Mouse (Mus musculus) gastrocnemius, adult 2 months (tissue): ENCODE data around the gene Ppp1r37. TPM values are rescaled to one million over a fixed set of nuclear protein-coding genes. Genes with fewer than 3 reads are reported as not detected.
"Not testable (repeated sequence)": the region's sequence is repeated elsewhere in the genome, so short reads cannot be mapped to it uniquely, and the experiment has no call there.

Source experiments
- DNase-seq: peaks from one replicate; pipeline ENCODE4 v3.0.0; 2022
- H3K27ac ChIP-seq: fragments of 200-600 bp; 2 replicates; pipeline ENCODE4 v1.8.1; 2022; ENCODE audit warnings: mild to moderate bottlenecking
- H3K4me3 ChIP-seq: fragments of 200-600 bp; 2 replicates; pipeline ENCODE4 v1.8.1; 2022; ENCODE audit warnings: mild to moderate bottlenecking, moderate library complexity
- CTCF ChIP-seq: fragments of 200-600 bp; IDR thresholded peaks from 2 replicates; pipeline ENCODE4 v1.8.1; 2022; ENCODE audit warnings: antibody characterized with exemption, mild to moderate bottlenecking, moderate library complexity
- intact Hi-C: fragments of 180-260 bp; cut with DNase I; formaldehyde crosslinking; loops from one replicate; pipeline ENCODE4 v1.15.1; 2025
- long read RNA-seq, 2 experiments: library from polyadenylated mRNA; stranded (forward); transcript quantifications; one replicate each; pipeline ENCODE4 v2.0.0; 2021
- total RNA-seq, 2 experiments: library from RNA; stranded (reverse); gene quantifications; 2 replicates each; pipeline ENCODE4 v1.2.3; 2021

The Ppp1r37 gene
- 10 to 100 TPM; 48.4 to 49.1 TPM for total RNA-seq
- long read RNA-seq, experiment 1, transcript Ppp1r37-201 (13 exons, 3,816 nt): major isoform, 5 of 17 reads
- long read RNA-seq, experiment 1, partial matches to known transcripts: 2 of 17 reads
- long read RNA-seq, experiment 1, other reads (novel, unspliced or antisense): 10 of 17 reads
- long read RNA-seq, experiment 2, transcript Ppp1r37-201 (13 exons, 3,816 nt): major isoform, 11 of 22 reads
- long read RNA-seq, experiment 2, partial matches to known transcripts: 1 of 22 reads
- long read RNA-seq, experiment 2, other reads (novel, unspliced or antisense): 10 of 22 reads

DNA sequence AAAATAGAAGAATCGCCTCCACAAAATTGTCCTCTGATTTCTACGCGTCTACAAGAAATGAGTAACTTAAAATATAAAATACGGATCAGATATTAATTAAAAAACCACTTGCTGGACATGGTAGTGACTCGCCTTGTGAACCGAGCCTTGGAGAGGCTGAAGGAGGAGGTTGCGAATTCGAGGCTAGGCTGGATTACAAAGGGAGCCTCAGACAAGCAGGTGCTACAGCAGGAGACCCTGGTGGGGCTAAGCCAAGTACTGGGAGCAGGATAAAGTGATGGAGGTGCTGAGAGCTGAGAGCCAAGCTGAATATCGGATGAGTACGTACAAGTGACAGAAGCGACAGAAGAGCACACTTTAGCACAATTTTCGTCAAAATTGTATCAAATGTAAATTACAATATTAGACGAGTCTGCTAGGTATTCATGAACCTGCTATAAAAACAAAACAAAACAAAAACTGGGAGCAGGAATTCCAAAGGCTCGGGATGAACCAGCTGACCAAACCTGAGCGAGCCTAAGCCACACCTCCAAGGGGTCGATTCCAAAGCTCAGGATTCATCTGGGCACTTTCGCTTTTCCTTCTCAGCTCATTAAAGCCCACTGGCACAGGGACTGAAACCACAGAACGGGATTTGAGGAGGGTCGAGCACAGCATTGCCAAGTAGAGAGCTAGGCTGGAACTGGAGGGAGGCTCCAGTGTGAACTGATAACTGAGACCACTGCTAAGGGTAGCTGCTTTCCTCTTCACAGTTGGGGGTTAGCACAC, at the start of gene Ppp1r37:
Ppp1r37 (minus strand) TSS at position 434 of the 768 bp plus-strand sequence.
- Histone ChIP-seq H3K27ac (peak within 1 kb of the TSS; percentile 98), H3K4me3 (peak within 1 kb of the TSS; percentile 100)
- peak; percentile 40 for DNase-seq
- no peak for TF ChIP-seq CTCF
- intact Hi-C loops: no loop called here

DNA sequence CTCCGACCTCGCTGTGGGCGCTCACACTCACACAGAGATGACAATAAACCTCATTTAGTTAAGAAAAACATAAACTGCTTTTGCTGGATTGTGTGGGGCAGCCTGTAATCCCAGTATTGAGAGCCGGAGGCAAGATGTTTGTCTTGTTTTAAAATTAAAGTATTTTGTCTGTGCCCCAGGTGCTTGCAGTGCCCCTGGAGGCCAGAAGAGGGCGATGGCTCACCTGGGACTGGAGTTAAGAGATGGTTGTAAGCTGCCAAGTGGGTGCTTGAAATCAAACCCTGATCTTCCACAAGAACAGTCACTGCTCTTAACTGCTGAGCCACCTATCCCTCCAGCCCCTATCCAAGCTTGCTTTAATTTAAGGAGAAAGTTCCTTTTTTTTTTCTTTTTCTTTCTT, 48.1 kb upstream of the Ppp1r37 start:
- Histone ChIP-seq H3K4me3 (no peak overlapping the region), H3K27ac (no peak overlapping the region)
- intact Hi-C loops: no loop called here
- TF ChIP-seq CTCF: peak; percentile 26; the same call in 1 of the 2 replicates
- no peak for DNase-seq

DNA sequence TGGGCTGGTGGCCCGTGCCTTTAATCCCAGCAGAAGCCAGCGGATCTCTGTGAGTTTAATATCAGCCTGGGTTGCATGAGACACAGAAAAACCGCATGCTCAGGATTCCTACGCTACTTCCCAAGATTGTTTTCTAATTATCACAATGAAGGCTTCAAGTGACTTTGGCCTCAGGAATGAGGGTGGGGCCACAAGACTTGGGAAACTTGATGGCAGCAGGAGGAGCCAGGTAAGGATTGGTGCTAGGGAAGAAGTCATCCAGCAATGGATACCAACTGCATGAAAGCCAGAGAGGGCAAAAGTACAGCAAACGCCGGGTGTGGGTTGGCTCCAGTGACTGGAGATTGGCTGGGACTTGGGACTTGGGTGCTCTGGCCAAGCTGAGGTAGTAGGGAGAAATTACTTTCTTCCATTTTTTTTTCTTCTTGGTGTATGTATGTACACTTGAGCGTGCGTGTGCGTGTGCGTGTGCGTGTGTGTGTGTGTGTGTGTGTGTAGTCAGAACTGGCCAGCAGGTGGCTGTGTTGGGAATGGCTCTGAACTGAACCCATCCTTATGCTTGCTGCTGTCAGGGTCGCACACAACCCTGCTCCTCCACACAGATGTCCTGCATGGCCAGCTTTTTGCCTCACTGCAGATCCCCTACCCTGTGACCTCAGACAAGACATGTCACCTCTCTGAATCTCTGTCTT, 46.9 kb upstream of the Ppp1r37 start:
- intact Hi-C loops: no loop called here

DNA sequence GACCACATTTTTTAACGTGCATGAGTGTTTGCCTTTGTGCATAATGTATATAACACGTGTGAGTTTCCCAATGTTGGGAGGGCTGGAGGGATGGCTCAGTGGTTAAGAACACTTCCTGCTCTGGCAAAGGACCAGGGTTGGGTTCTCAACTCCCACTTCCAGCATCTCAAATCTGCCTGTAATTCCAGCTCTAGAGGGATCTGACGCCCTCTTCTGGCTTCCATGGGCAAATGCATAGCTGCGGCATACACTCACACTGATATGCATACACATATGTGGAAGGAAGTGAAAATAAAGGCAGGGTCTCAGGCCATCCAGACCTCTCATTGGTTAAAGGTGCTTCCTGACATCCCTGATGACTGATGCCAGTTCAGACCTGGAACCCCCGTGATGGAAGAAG, 44.4 kb upstream of the Ppp1r37 start:
- no peak overlapping the region for H3K4me3 ChIP-seq
- no peak for TF ChIP-seq CTCF
- H3K27ac ChIP-seq: no peak overlapping the region
- intact Hi-C loops: no loop called here
- no peak for DNase-seq

More for the DNA sequence above, 46.9 kb upstream of the Ppp1r37 start:
- Histone ChIP-seq H3K4me3 (no peak overlapping the region), H3K27ac (no peak overlapping the region)
- DNase-seq: no peak
- no peak for TF ChIP-seq CTCF

- intact Hi-C loops, DNase-seq: not testable (repeated sequence)
- peak overlapping the region; percentile 86 for H3K4me3 ChIP-seq
- H3K27ac ChIP-seq: peak overlapping the region; percentile 93
These were observed 41.8 kb upstream of the Ppp1r37 start for GRCm38 (mm10) chr7:19604606-19605214.

DNA sequence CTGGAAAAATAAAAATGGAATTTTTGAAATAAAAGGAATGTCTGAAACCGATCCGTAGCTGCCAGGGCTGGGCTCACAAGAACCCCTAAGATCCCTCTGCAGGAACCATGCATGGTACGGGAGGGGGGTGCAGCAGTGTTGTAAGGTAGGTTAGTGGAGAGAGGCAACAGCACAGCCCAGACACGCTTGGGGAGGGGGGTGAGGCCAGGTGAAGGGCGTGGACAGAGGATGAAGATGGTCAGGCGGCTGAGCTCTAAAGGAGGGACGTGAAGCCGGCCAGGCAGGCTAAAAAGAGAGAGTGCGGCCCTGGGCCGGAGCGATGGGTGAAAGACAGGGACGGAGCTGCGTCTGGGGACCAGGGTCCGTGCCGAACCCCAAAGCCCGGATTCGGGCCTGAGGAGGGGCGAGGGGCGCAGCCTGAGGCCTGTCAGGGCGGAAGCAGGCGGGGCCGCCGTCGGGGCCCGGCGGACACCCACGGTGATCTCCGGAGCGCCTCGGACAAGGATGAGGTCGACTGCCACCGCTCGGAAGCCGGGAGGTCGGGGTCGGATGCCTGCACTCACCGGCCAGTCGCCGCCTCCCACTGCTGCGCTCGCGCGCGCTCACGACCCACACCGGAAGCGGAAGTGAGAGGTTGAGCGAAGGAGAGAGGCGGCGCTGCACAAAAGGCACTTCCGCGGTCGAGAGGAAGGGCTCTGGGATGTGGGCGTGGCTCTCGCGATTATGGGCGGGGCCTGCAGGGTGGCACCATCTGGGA, 41.2 kb upstream of the Ppp1r37 start, which contains the start of gene Clasrp:
Clasrp (minus strand) TSS at position 638 of the 757 bp plus-strand sequence.
- TF ChIP-seq CTCF: no peak
- peak; percentile 98 for DNase-seq
- H3K27ac ChIP-seq: peak within 1 kb of the TSS; percentile 93
- intact Hi-C loops: no loop called here
- peak within 1 kb of the TSS; percentile 86 for H3K4me3 ChIP-seq

DNA sequence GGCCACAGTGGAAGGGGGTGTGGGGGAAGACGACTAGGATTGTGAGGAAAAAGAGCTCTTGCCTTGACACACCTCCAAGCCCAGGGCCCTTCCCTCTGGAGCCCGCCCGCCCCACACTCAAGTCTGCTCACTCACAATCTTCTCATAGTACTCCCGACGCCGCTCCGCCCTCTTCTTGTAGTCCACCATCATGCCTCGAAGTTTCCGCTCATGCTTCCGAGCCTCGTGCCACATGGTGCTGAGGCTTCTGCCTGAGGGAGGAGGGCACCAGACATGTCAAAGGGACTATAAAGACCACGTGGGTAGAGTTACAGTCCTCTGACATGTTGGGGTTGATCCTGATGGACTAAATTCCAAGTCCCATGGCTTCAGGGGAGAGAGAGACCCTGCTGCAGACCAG, 40.2 kb upstream of the Ppp1r37 start:
- H3K27ac ChIP-seq: no peak overlapping the region
- TF ChIP-seq CTCF: no peak
- DNase-seq: no peak
- peak overlapping the region; percentile 86 for H3K4me3 ChIP-seq
- intact Hi-C loops: no loop called here

GRCm38 (mm10) chr7:19600562-19600961, 37.7 kb upstream of the Ppp1r37 start:
- intact Hi-C loops: no loop called here
- Histone ChIP-seq H3K4me3 (no peak overlapping the region), H3K27ac (no peak overlapping the region)
- TF ChIP-seq CTCF: no peak
- no peak for DNase-seq

DNA sequence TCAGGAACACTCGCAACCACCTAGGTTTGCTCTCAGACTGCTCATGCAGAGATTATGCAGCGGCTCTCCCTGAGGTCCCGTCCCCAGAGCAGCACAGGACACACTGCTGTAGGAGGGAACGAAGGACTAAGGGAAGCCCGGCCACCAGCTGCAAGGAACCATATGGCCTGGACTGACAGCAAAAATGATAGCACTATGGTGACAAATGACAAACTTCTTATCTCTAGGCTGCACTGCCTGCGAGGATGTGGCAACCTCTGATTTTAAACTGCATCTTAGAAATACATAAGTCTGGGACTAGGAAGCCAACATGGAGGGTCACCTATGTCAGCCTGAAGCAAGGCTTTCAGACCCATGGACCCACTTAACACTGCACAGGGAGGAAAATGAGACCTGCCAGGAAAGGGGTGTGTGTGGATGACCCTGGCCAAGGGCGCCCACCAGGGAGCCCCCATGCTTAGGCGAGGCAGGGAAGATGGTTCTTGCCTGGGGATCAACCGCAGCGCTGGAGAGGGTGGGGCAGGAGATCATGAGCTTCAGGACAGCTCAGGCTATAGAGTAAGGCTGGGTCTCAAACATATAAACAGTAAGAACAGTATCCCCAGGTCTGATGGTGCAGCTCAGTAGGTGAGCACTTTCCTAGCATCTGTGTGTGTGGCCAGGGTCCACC, 30.3 kb upstream of the Ppp1r37 start:
- no peak for DNase-seq

DNA sequence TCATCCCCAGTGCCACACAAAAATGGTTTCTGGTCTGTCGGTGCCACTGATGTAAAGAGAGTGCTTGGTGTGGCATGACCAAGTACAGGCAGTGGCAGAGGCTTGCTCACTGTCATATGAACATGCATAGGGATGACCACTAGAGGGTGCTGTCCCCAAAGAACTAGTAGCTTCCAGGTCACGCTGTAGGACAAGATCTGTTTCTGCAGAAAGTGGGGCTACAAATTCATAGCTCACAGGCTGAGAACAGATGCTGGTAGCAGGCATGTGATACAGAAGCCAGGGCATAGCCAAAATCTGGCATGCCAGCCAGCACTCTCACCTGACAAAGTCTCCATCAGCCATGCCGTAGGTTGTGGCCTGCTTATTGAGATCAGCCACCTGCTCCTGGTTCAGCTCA, 27.0 kb upstream of the Ppp1r37 start:
- intact Hi-C loops: loop anchor here (1.0 to 2.0 kb wide), 2 partner anchors 29 to 87 kb away; no protein-coding TSS in a partner anchor
- Histone ChIP-seq H3K27ac (no peak overlapping the region), H3K4me3 (no peak overlapping the region)
- peak; percentile 93 for TF ChIP-seq CTCF
- peak; percentile 72 for DNase-seq

More for the DNA sequence above, 30.3 kb upstream of the Ppp1r37 start:
- no peak for TF ChIP-seq CTCF
- Histone ChIP-seq H3K4me3 (no peak overlapping the region), H3K27ac (no peak overlapping the region)
- intact Hi-C loops: no loop called here

GRCm38 (mm10) chr7:19589207-19589606, 26.3 kb upstream of the Ppp1r37 start:
- H3K4me3 ChIP-seq: no peak overlapping the region
- TF ChIP-seq CTCF: peak; percentile 62
- intact Hi-C loops: loop anchor here (1.0 kb wide), 1 partner anchor 86 kb away; no protein-coding TSS in a partner anchor
- H3K27ac ChIP-seq: no peak overlapping the region
- peak; percentile 62 for DNase-seq
